Mouse (Mus musculus): Measurements from ENCODE around the gene Tmprss9. TPM values are rescaled to one million over a fixed set of nuclear protein-coding genes. Genes with fewer than 3 reads are reported as not detected.

The Tmprss9 gene
- total and polyA plus RNA-seq, 2 experiments from 2014 or later: 0.11 to 0.27 TPM

DNA sequence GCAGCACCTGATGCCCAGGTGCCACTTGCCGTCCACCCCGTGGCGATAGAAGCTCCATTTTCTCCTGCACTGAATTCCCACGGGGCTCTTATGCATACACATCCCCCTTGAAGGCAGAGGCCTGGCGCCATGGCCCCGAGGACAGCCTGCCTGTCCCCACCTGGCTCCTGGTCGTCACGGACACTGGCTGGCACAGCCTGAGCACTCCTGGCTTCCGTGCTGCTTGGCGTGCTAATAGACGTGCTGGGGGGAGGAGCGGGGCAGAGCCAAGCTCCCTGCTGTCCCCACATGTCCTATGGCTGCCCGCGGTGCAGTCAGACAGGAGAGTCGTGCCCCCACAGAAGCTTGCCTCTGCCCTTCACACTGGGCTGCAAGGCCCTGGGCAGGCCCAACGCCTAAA is 7.2 kb upstream of the Tmprss9 start:
- H3K4me1 ChIP-seq (ENCODE audit: insufficient read depth, low read length): no peaks in the 10 kb centered on the region
- TF ChIP-seq CTCF (IDR thresholded peaks at IDR 0.05): no peak
- H3K36me3 ChIP-seq (ENCODE audit: insufficient read depth, low read length): peaks cover 67% of the 10 kb centered on the region
- H3K4me3 ChIP-seq (ENCODE audit: low read depth, low read length): no peak overlapping the region
- no peak overlapping the region for H3K27ac ChIP-seq (ENCODE audit: low read depth, low read length)
- no peak overlapping the region for H3K4me2 ChIP-seq (ENCODE audit: low read depth, low read length, poor library complexity, severe bottlenecking)
- H3K27me3 ChIP-seq (ENCODE audit: insufficient read depth, low read length): no peaks in the 10 kb centered on the region
- H3K9ac ChIP-seq (replicated peaks; ENCODE audit: low read length, poor library complexity, severe bottlenecking): no peak overlapping the region
- H3K9me3 ChIP-seq (ENCODE audit: low read length): no peaks in the 10 kb centered on the region
- WGBS: 83% methylated on average over 16 of the region's 16 CpGs
- ATAC-seq (ENCODE audit: low FRiP score) (no peak), DNase-seq (ENCODE audit: low spot score) (peak; percentile 19)

DNA sequence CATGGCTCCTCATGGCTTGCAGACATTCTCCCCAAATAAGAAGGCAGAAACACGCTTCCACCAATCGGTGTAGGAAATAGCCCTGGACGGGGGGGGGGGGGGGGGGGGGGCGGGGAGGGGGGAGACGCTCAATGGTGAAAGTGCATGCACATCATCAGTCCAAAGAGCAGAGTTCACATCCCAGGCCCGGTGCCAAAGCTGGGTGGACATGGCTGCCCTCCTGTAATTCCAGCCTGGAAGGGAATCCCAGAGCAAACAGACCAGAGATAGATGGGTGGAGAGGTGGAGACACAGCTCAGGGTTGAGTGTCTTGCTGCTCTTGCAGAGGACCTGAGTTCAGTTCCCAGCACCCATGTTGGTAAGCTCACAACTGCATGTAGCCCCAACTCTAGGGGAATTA is 655 bp upstream of the Tmprss9 start:
- no peak for TF ChIP-seq CTCF (IDR thresholded peaks at IDR 0.05)
- Histone ChIP-seq H3K4me2 (ENCODE audit: low read depth, low read length, poor library complexity, severe bottlenecking) (no peak overlapping the region), H3K9ac (replicated peaks; ENCODE audit: low read length, poor library complexity, severe bottlenecking) (no peak overlapping the region), H3K9me3 (ENCODE audit: low read length) (no peaks in the 10 kb centered on the region), H3K4me1 (ENCODE audit: insufficient read depth, low read length) (no peaks in the 10 kb centered on the region), H3K27me3 (ENCODE audit: insufficient read depth, low read length) (no peaks in the 10 kb centered on the region), H3K27ac (ENCODE audit: low read depth, low read length) (no peak overlapping the region), H3K36me3 (ENCODE audit: insufficient read depth, low read length) (peaks cover 25% of the 10 kb centered on the region), H3K4me3 (ENCODE audit: low read depth, low read length) (no peak overlapping the region)
- DNase-seq (ENCODE audit: low spot score): no peak
- no peak for ATAC-seq (ENCODE audit: low FRiP score)
- WGBS: 83% methylated on average over 2 of the region's 6 CpGs

DNA sequence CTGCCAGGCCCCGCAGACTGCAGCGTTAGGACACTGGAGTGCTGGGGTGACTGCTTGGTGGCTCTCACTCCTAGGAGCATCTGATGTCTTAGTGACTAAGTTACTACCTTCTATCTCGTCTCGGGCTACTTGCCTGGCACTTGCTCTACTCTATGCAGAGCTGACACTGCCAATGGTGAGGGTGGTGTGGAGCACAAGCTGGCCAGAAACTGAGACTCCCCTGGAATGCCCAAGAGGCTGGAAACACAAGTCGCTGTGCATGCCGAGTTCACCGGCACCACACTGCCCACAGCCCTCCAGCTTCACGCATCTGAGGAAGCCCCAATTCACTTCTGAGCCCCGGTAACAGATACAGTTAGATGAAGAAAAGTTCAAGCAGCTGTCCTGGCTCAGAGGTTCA is 2.4 kb downstream of the Tmprss9 start:
- no peak overlapping the region for H3K4me2 ChIP-seq (ENCODE audit: low read depth, low read length, poor library complexity, severe bottlenecking)
- ATAC-seq (ENCODE audit: low FRiP score): no peak
- no peaks in the 10 kb centered on the region for H3K9me3 ChIP-seq (ENCODE audit: low read length)
- H3K9ac ChIP-seq (replicated peaks; ENCODE audit: low read length, poor library complexity, severe bottlenecking): no peak overlapping the region
- no peaks in the 10 kb centered on the region for H3K36me3 ChIP-seq (ENCODE audit: insufficient read depth, low read length)
- no peak overlapping the region for H3K4me3 ChIP-seq (ENCODE audit: low read depth, low read length)
- DNase-seq (ENCODE audit: low spot score): no peak
- TF ChIP-seq CTCF (IDR thresholded peaks at IDR 0.05): no peak
- H3K4me1 ChIP-seq (ENCODE audit: insufficient read depth, low read length): no peaks in the 10 kb centered on the region
- H3K27me3 ChIP-seq (ENCODE audit: insufficient read depth, low read length): no peaks in the 10 kb centered on the region
- no peak overlapping the region for H3K27ac ChIP-seq (ENCODE audit: low read depth, low read length)
- 79% methylated on average over 9 of the region's 9 CpGs for WGBS

DNA sequence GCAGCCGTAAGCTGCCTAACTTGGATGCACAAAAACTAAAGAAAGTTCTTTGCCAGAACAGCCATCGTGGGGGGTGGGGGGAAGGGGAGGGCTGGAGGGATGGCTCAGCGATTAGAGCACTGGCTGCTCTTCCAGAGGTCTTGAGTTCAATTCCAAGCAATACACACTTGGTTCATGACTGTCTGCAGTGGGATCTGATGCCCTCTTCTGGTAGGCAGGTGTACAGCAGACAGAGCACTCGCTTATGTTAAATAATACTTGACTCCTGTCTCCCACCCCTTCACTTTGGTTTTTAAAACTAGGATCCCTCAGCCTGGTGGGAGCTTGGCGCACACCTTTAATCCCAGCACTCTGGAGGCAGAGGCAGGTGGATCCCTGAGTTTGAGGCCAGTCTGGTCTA is 4.4 kb downstream of the Tmprss9 start:
- no peak overlapping the region for H3K4me3 ChIP-seq (ENCODE audit: low read depth, low read length)
- DNase-seq (ENCODE audit: low spot score): peak; percentile 39
- 27% methylated on average over 5 of the region's 5 CpGs for WGBS
- H3K36me3 ChIP-seq (ENCODE audit: insufficient read depth, low read length): no peaks in the 10 kb centered on the region
- no peak for ATAC-seq (ENCODE audit: low FRiP score)
- H3K9ac ChIP-seq (replicated peaks; ENCODE audit: low read length, poor library complexity, severe bottlenecking): no peak overlapping the region
- no peak overlapping the region for H3K27ac ChIP-seq (ENCODE audit: low read depth, low read length)
- H3K4me2 ChIP-seq (ENCODE audit: low read depth, low read length, poor library complexity, severe bottlenecking): no peak overlapping the region
- no peaks in the 10 kb centered on the region for H3K27me3 ChIP-seq (ENCODE audit: insufficient read depth, low read length)
- peak; percentile 83 for TF ChIP-seq CTCF (IDR thresholded peaks at IDR 0.05)
- no peaks in the 10 kb centered on the region for H3K9me3 ChIP-seq (ENCODE audit: low read length)
- H3K4me1 ChIP-seq (ENCODE audit: insufficient read depth, low read length): no peaks in the 10 kb centered on the region

DNA sequence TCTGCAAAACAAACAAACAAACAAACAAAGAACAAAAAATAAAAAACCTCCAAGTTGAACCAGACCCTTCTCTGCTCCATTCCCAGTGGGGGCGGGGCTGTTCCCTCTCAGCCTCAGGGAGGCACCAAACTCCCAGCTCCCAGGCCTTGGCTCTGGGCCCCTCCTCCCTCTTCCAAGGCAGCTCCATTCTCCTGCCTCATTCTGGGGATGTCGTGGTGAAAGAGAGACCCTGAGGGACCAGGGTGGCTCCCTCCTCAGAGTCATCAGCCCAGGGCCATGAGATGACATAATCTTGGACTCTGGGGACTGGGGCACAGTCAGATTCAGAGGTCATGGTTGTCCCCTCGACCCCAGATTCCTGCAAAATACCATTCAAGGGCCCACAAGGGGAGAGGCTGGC is 4.9 kb downstream of the Tmprss9 start:
- ATAC-seq (ENCODE audit: low FRiP score) (no peak), DNase-seq (ENCODE audit: low spot score) (no peak)
- Histone ChIP-seq H3K4me3 (ENCODE audit: low read depth, low read length) (no peak overlapping the region), H3K9ac (replicated peaks; ENCODE audit: low read length, poor library complexity, severe bottlenecking) (no peak overlapping the region), H3K9me3 (ENCODE audit: low read length) (no peaks in the 10 kb centered on the region), H3K27ac (ENCODE audit: low read depth, low read length) (no peak overlapping the region), H3K27me3 (ENCODE audit: insufficient read depth, low read length) (no peaks in the 10 kb centered on the region), H3K4me1 (ENCODE audit: insufficient read depth, low read length) (no peaks in the 10 kb centered on the region), H3K4me2 (ENCODE audit: low read depth, low read length, poor library complexity, severe bottlenecking) (no peak overlapping the region), H3K36me3 (ENCODE audit: insufficient read depth, low read length) (no peaks in the 10 kb centered on the region)
- WGBS: 8% methylated on average over 3 of the region's 3 CpGs
- no peak for TF ChIP-seq CTCF (IDR thresholded peaks at IDR 0.05)

DNA sequence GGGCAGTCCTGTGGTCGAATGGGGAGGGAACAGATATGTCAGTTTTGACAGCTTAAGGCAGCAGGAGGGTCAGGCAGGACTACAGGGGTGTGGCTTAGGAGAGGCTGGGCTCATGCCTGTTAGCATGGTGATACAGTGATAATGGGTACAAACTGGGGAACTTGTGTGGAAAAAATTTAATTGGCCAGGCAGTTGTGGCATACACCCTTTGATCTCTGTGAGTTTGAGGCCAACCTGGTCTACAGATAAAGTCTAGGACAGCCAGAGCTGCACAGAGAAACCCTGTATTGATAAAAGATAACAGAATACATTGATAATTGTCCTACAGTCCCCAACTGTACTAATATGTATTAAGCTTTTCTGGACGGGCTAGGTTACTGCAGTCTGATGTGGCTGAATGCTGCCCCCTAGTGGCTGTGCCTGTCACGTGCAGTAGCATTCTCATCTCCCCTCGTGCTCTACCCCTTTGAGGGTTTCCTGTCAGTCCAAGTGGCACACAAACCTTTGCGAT is 8.5 kb downstream of the Tmprss9 start:
- peak; percentile 66 for DNase-seq (ENCODE audit: low spot score)
- ATAC-seq (ENCODE audit: low FRiP score): no peak
- Histone ChIP-seq H3K27ac (ENCODE audit: low read depth, low read length) (no peak overlapping the region), H3K4me3 (ENCODE audit: low read depth, low read length) (no peak overlapping the region), H3K4me2 (ENCODE audit: low read depth, low read length, poor library complexity, severe bottlenecking) (no peak overlapping the region), H3K4me1 (ENCODE audit: insufficient read depth, low read length) (no peaks in the 10 kb centered on the region), H3K9ac (replicated peaks; ENCODE audit: low read length, poor library complexity, severe bottlenecking) (no peak overlapping the region), H3K27me3 (ENCODE audit: insufficient read depth, low read length) (no peaks in the 10 kb centered on the region), H3K9me3 (ENCODE audit: low read length) (no peaks in the 10 kb centered on the region), H3K36me3 (ENCODE audit: insufficient read depth, low read length) (no peaks in the 10 kb centered on the region)
- WGBS: 23% methylated on average over 5 of the region's 5 CpGs
- peak; percentile 81 for TF ChIP-seq CTCF (IDR thresholded peaks at IDR 0.05)
